Mouse (Mus musculus): ENCODE measurements around the gene Pgap1. TPM values are rescaled to one million over a fixed set of nuclear protein-coding genes. Genes with fewer than 3 reads are reported as not detected.
A peak's percentile ranks its signal among the peaks of the same experiment; 100 is the strongest.

Pgap1 gene
- total RNA-seq, 1 experiment = 21.8 TPM

DNA sequence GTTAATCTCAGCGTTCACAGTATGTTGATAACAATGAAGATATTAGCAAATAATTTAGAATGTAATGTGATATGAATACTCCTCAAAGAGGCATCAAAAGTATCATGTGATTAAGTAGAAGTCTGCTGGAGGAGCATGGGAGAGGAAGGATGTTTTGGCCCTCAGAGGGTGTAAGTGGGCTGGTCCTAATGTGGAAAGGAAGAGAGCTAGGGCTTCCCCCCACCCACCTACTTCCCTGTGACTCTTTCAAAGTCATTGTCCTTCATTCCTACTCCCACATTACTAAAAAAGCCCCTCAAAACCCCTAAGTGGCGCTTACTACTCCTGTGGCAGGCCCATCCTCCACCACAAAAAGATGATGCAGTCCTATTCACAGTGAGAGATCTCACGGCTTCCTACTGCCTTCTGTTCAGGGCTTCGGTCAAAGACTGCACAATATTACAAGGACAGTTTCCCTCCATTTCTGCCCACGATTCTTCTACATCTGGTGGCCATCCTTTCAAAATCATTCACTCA is 37.4 kb downstream of the Pgap1 start:
- Histone ChIP-seq H3K27ac (ENCODE audit: insufficient read depth, low read depth, low read length, poor library complexity, severe bottlenecking) (no peak overlapping the region), H3K9ac (ENCODE audit: insufficient read depth, low read depth, low read length, poor library complexity, severe bottlenecking) (no peak overlapping the region), H3K9me3 (ENCODE audit: control insufficient read depth, insufficient read depth, low read depth, low read length) (no peaks in the 10 kb centered on the region), H3K4me1 (ENCODE audit: control insufficient read depth in 2 of 2, insufficient read depth in 2 of 2, low read length in 2 of 2, poor library complexity in 1 of 2) (no peaks in the 10 kb centered on the region), H3K4me3 (ENCODE audit: insufficient read depth in 1 of 2, low read depth in 1 of 2, low read length in 2 of 2, poor library complexity in 1 of 2, severe bottlenecking in 1 of 2) (no peak overlapping the region), H3K36me3 (ENCODE audit: control insufficient read depth, insufficient read depth, low read length, poor library complexity, severe bottlenecking) (peaks cover 2% of the 10 kb centered on the region; the same call in 1 of the 2 replicates)
- in situ Hi-C loops (cut with MboI; ENCODE audit: low sequenced_read_pairs in 2 of 2, unreplicated experiment in 2 of 2) = no loop called here
- TF ChIP-seq ZNF384 (IDR thresholded peaks at IDR 0.05; ENCODE audit: low read depth, low read length) = no peak
- TF ChIP-seq ZC3H11A (IDR thresholded peaks at IDR 0.05; ENCODE audit: borderline replicate concordance, low read depth, low read length) = no peak
- no peak for TF ChIP-seq HCFC1 (IDR thresholded peaks at IDR 0.05; ENCODE audit: borderline replicate concordance, insufficient read depth, low read length)
- TF ChIP-seq CHD2 (IDR thresholded peaks at IDR 0.05; ENCODE audit: low read depth, low read length) = no peak
- no peak for TF ChIP-seq MAFK (IDR thresholded peaks at IDR 0.05; ENCODE audit: insufficient read depth, low read depth, low read length)
- DNase-seq (ENCODE audit: low read depth, low spot score) = no peak

DNA sequence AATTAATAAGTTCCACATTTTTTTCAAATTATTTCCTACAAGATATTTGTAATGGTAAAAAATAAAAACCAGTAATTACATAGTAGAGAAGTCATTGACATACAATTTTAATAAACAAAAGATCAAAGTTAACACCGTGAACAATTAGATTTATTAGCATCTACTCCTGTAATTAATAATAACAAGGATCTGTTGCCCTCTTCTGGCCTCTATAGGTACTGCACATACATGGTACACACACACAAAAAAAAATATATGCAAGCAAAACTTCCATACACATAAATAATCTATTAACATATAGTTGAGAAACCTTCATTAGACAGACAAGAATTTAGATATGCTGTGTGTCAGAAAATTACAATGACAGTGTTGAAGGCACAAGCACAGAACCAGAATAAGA is 43.6 kb downstream of the Pgap1 start:
- H3K4me1 ChIP-seq (ENCODE audit: control insufficient read depth in 2 of 2, insufficient read depth in 2 of 2, low read length in 2 of 2, poor library complexity in 1 of 2) = no peaks in the 10 kb centered on the region
- DNase-seq (ENCODE audit: low read depth, low spot score) = peak; percentile 19
- H3K36me3 ChIP-seq (ENCODE audit: control insufficient read depth, insufficient read depth, low read length, poor library complexity, severe bottlenecking) = no peaks in the 10 kb centered on the region
- H3K4me3 ChIP-seq (ENCODE audit: insufficient read depth in 1 of 2, low read depth in 1 of 2, low read length in 2 of 2, poor library complexity in 1 of 2, severe bottlenecking in 1 of 2) = no peak overlapping the region
- no peak overlapping the region for H3K9ac ChIP-seq (ENCODE audit: insufficient read depth, low read depth, low read length, poor library complexity, severe bottlenecking)
- TF ChIP-seq MAFK (IDR thresholded peaks at IDR 0.05; ENCODE audit: insufficient read depth, low read depth, low read length) (no peak), ZNF384 (IDR thresholded peaks at IDR 0.05; ENCODE audit: low read depth, low read length) (no peak), CHD2 (IDR thresholded peaks at IDR 0.05; ENCODE audit: low read depth, low read length) (no peak), HCFC1 (IDR thresholded peaks at IDR 0.05; ENCODE audit: borderline replicate concordance, insufficient read depth, low read length) (no peak), ZC3H11A (IDR thresholded peaks at IDR 0.05; ENCODE audit: borderline replicate concordance, low read depth, low read length) (peak; percentile 17; the same call in 1 of the 2 replicates)
- H3K9me3 ChIP-seq (ENCODE audit: control insufficient read depth, insufficient read depth, low read depth, low read length) = no peaks in the 10 kb centered on the region; the same call in 1 of the 2 replicates
- in situ Hi-C loops (cut with MboI; ENCODE audit: low sequenced_read_pairs in 2 of 2, unreplicated experiment in 2 of 2) = no loop called here
- H3K27ac ChIP-seq (ENCODE audit: insufficient read depth, low read depth, low read length, poor library complexity, severe bottlenecking) = no peak overlapping the region

DNA sequence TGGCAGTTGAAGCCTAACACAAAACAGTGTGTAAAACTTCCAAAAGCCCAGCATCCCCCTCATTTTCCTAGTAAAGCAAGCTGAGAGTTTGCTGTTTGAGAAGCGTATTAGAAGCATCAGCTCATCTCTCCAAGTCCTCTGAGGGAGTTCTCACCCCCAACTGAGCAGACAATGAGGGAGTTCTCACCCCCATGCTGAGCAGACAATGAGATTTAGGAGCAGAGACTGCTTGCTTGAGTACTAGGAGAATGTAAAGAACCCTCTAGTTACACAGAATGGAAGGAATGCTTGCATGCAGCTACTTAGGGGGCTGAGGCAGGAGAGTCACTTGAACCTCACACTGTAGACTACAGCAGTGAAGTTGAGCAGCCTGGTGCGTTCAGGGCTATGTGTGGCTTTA is 59.0 kb downstream of the Pgap1 start:
- peaks cover 4% of the 10 kb centered on the region; the same call in 1 of the 2 replicates for H3K36me3 ChIP-seq (ENCODE audit: control insufficient read depth, insufficient read depth, low read length, poor library complexity, severe bottlenecking)
- H3K4me1 ChIP-seq (ENCODE audit: control insufficient read depth in 2 of 2, insufficient read depth in 2 of 2, low read length in 2 of 2, poor library complexity in 1 of 2) = no peaks in the 10 kb centered on the region
- H3K4me3 ChIP-seq (ENCODE audit: insufficient read depth in 1 of 2, low read depth in 1 of 2, low read length in 2 of 2, poor library complexity in 1 of 2, severe bottlenecking in 1 of 2) = no peak overlapping the region
- TF ChIP-seq ZC3H11A (IDR thresholded peaks at IDR 0.05; ENCODE audit: borderline replicate concordance, low read depth, low read length) = no peak
- TF ChIP-seq HCFC1 (IDR thresholded peaks at IDR 0.05; ENCODE audit: borderline replicate concordance, insufficient read depth, low read length) = no peak
- TF ChIP-seq ZNF384 (IDR thresholded peaks at IDR 0.05; ENCODE audit: low read depth, low read length) = no peak
- no peak for TF ChIP-seq MAFK (IDR thresholded peaks at IDR 0.05; ENCODE audit: insufficient read depth, low read depth, low read length)
- no peak for TF ChIP-seq CHD2 (IDR thresholded peaks at IDR 0.05; ENCODE audit: low read depth, low read length)
- no peak overlapping the region for H3K27ac ChIP-seq (ENCODE audit: insufficient read depth, low read depth, low read length, poor library complexity, severe bottlenecking)
- in situ Hi-C loops (cut with MboI; ENCODE audit: low sequenced_read_pairs in 2 of 2, unreplicated experiment in 2 of 2) = no loop called here
- no peak for DNase-seq (ENCODE audit: low read depth, low spot score)
- no peaks in the 10 kb centered on the region for H3K9me3 ChIP-seq (ENCODE audit: control insufficient read depth, insufficient read depth, low read depth, low read length)
- H3K9ac ChIP-seq (ENCODE audit: insufficient read depth, low read depth, low read length, poor library complexity, severe bottlenecking) = no peak overlapping the region

DNA sequence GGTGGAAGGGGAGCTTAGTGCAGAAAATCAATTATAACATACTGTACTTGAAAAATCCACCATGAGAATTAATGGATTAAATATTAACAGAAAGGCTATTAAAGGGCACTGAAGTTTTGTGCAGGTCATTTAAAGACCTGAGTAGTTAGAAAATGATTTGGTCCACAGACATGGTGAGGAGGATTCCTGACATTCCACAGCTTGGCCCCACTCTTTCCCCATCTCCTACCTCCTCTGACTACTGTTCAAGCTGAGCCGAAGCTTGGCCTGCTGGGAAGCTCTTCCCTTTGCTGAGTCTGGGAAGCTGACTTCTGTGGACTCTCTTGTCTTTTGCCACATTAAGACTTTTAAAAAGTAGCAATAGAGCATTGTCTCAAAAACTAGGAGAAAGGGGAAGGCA is 61.2 kb downstream of the Pgap1 start:
- no peak for DNase-seq (ENCODE audit: low read depth, low spot score)
- H3K36me3 ChIP-seq (ENCODE audit: control insufficient read depth, insufficient read depth, low read length, poor library complexity, severe bottlenecking) = peaks cover 3% of the 10 kb centered on the region; the same call in 1 of the 2 replicates
- no peaks in the 10 kb centered on the region for H3K9me3 ChIP-seq (ENCODE audit: control insufficient read depth, insufficient read depth, low read depth, low read length)
- H3K4me3 ChIP-seq (ENCODE audit: insufficient read depth in 1 of 2, low read depth in 1 of 2, low read length in 2 of 2, poor library complexity in 1 of 2, severe bottlenecking in 1 of 2) = no peak overlapping the region
- TF ChIP-seq CHD2 (IDR thresholded peaks at IDR 0.05; ENCODE audit: low read depth, low read length) = no peak
- TF ChIP-seq HCFC1 (IDR thresholded peaks at IDR 0.05; ENCODE audit: borderline replicate concordance, insufficient read depth, low read length) = no peak
- no peak for TF ChIP-seq MAFK (IDR thresholded peaks at IDR 0.05; ENCODE audit: insufficient read depth, low read depth, low read length)
- no peak for TF ChIP-seq ZC3H11A (IDR thresholded peaks at IDR 0.05; ENCODE audit: borderline replicate concordance, low read depth, low read length)
- in situ Hi-C loops (cut with MboI; ENCODE audit: low sequenced_read_pairs in 2 of 2, unreplicated experiment in 2 of 2) = no loop called here
- H3K4me1 ChIP-seq (ENCODE audit: control insufficient read depth in 2 of 2, insufficient read depth in 2 of 2, low read length in 2 of 2, poor library complexity in 1 of 2) = no peaks in the 10 kb centered on the region
- no peak overlapping the region for H3K9ac ChIP-seq (ENCODE audit: insufficient read depth, low read depth, low read length, poor library complexity, severe bottlenecking)
- H3K27ac ChIP-seq (ENCODE audit: insufficient read depth, low read depth, low read length, poor library complexity, severe bottlenecking) = no peak overlapping the region
